Mouse (Mus musculus): ENCODE results near the gene Uggt1. TPM values are rescaled to one million over a fixed set of nuclear protein-coding genes. Genes with fewer than 3 reads are reported as not detected.
A peak's percentile ranks its signal among the peaks of the same experiment; 100 is the strongest.

The Uggt1 gene
- total RNA-seq, 2 experiments from 2014 or later = 26.8 to 29.5 TPM

- intact Hi-C loops (cut with DNase I) = no loop called here
- no peak for DNase-seq (ENCODE audit: low spot score)
These were observed 14.8 kb upstream of the Uggt1 start for GRCm38 (mm10) chr1:36259281-36259680.

- no peak for DNase-seq (ENCODE audit: low spot score)
- intact Hi-C loops (cut with DNase I) = no loop called here
These were observed 14.1 kb upstream of the Uggt1 start for GRCm38 (mm10) chr1:36258631-36259030.

GRCm38 (mm10) chr1:36257276-36257675 lies 12.8 kb upstream of the Uggt1 start:
- intact Hi-C loops (cut with DNase I) = no loop called here

GRCm38 (mm10) chr1:36255871-36256640 lies 11.5 kb upstream of the Uggt1 start:
- DNase-seq (ENCODE audit: low spot score) = no peak
- intact Hi-C loops (cut with DNase I) = loop anchor here (1.0 kb wide), 1 partner anchor 21 kb away; no protein-coding TSS in a partner anchor

More at GRCm38 (mm10) chr1:36257276-36257675, 12.8 kb upstream of the Uggt1 start:
- no peak for DNase-seq (ENCODE audit: low spot score)

GRCm38 (mm10) chr1:36254635-36255360 lies 10.3 kb upstream of the Uggt1 start:
- intact Hi-C loops (cut with DNase I) = loop anchor here (1.0 to 5.0 kb wide), 3 partner anchors 23 to 187 kb away; partner anchors contain the start of gene Hs6st1
- DNase-seq (ENCODE audit: low spot score) = peak; percentile 28

- intact Hi-C loops (cut with DNase I) = loop anchor here (5.0 kb wide), 2 partner anchors 105 to 185 kb away; partner anchors contain the start of gene Hs6st1
- no peak for DNase-seq (ENCODE audit: low spot score)
These were observed 8.3 kb upstream of the Uggt1 start for GRCm38 (mm10) chr1:36252791-36253190.

GRCm38 (mm10) chr1:36251426-36251825 lies 6.9 kb upstream of the Uggt1 start:
- intact Hi-C loops (cut with DNase I) = loop anchor here (5.0 kb wide), 2 partner anchors 104 to 184 kb away; partner anchors contain the start of gene Hs6st1
- no peak for DNase-seq (ENCODE audit: low spot score)

- DNase-seq (ENCODE audit: low spot score) = no peak
- intact Hi-C loops (cut with DNase I) = no loop called here
These were observed 2.2 kb upstream of the Uggt1 start for GRCm38 (mm10) chr1:36246688-36247087.

GRCm38 (mm10) chr1:36244828-36245215 lies 302 bp upstream of the Uggt1 start:
- intact Hi-C loops (cut with DNase I) = no loop called here

GRCm38 (mm10) chr1:36243447-36244057 lies 968 bp downstream of the Uggt1 start:
- intact Hi-C loops (cut with DNase I) = no loop called here
- DNase-seq (ENCODE audit: low spot score) = no peak

More at GRCm38 (mm10) chr1:36244828-36245215, 302 bp upstream of the Uggt1 start:
- DNase-seq (ENCODE audit: low spot score) = no peak

GRCm38 (mm10) chr1:36241903-36242429 lies 2.6 kb downstream of the Uggt1 start:
- DNase-seq (ENCODE audit: low spot score) = no peak
- intact Hi-C loops (cut with DNase I) = no loop called here

GRCm38 (mm10) chr1:36240176-36240575 lies 4.3 kb downstream of the Uggt1 start:
- no peak for DNase-seq (ENCODE audit: low spot score)
- intact Hi-C loops (cut with DNase I) = no loop called here

GRCm38 (mm10) chr1:36239396-36239795 lies 5.1 kb downstream of the Uggt1 start:
- intact Hi-C loops (cut with DNase I) = no loop called here
- DNase-seq (ENCODE audit: low spot score) = no peak

- intact Hi-C loops (cut with DNase I) = no loop called here
- DNase-seq (ENCODE audit: low spot score) = no peak
These were observed 8.7 kb downstream of the Uggt1 start for GRCm38 (mm10) chr1:36235855-36236254.

GRCm38 (mm10) chr1:36235057-36235639 lies 9.4 kb downstream of the Uggt1 start:
- intact Hi-C loops (cut with DNase I) = no loop called here
- no peak for DNase-seq (ENCODE audit: low spot score)

GRCm38 (mm10) chr1:36233218-36233617 lies 11.3 kb downstream of the Uggt1 start:
- intact Hi-C loops (cut with DNase I) = no loop called here

GRCm38 (mm10) chr1:36230919-36231705 lies 13.4 kb downstream of the Uggt1 start:
- intact Hi-C loops (cut with DNase I) = no loop called here
- DNase-seq (ENCODE audit: low spot score) = no peak

More at GRCm38 (mm10) chr1:36233218-36233617, 11.3 kb downstream of the Uggt1 start:
- no peak for DNase-seq (ENCODE audit: low spot score)

GRCm38 (mm10) chr1:36228461-36228860 lies 16.1 kb downstream of the Uggt1 start:
- intact Hi-C loops (cut with DNase I) = no loop called here
- no peak for DNase-seq (ENCODE audit: low spot score)

- intact Hi-C loops (cut with DNase I) = loop anchor here (5.0 kb wide), 1 partner anchor 53 kb away; no protein-coding TSS in a partner anchor
- no peak for DNase-seq (ENCODE audit: low spot score)
These were observed 19.9 kb downstream of the Uggt1 start for GRCm38 (mm10) chr1:36224648-36225047.

Data from heart, postnatal 25 days (tissue).